Mouse (Mus musculus): ENCODE measurements at regions not wholly inside any gene's neighbourhood (a gene's known extent, or its start where the extent isn't known, plus 50 kb on each side); places are given as distances from the start of the nearest gene placed in this dataset.
A peak's percentile ranks its signal among the peaks of the same experiment; 100 is the strongest.

DNA sequence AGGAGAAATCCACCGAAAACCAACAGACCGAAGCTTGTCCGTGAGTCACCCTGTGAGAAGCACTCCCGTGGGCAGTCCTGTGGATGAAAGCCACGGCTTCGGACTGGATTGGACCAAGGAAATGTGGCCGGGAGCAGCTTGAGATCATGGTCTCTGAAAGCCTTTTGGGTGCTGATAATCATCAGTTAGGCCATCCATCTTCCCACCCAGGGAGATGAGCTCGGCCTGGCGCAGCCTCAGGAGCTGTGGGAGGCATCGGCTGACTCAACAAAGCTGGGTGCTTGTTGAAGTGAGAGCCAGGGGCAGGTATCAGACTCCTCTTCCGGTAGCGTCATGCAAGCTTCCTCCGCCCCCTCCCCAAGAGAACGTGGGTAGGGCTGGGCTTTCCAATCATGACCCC is 582.2 kb upstream of the Gm19410 start:
- Histone ChIP-seq H3K9ac (ENCODE audit: low read length) (no peak overlapping the region), H3K9me3 (ENCODE audit: control insufficient read depth, low read length) (no peaks in the 10 kb centered on the region), H3K4me2 (ENCODE audit: low read depth, severe bottlenecking) (no peak overlapping the region), H3K27me3 (ENCODE audit: control insufficient read depth, insufficient read depth, low read length) (no peaks in the 10 kb centered on the region), H3K36me3 (ENCODE audit: control insufficient read depth, insufficient read depth, low read length) (no peaks in the 10 kb centered on the region), H3K4me3 (ENCODE audit: low read depth, low read length) (no peak overlapping the region), H3K4me1 (ENCODE audit: control insufficient read depth, insufficient read depth, low read length) (no peaks in the 10 kb centered on the region), H3K27ac (replicated peaks; ENCODE audit: low read depth, low read length) (no peak overlapping the region)
- DNase-seq (ENCODE audit: low spot score) (no peak), ATAC-seq (ENCODE audit: insufficient number of reproducible peaks, low FRiP score, low TSS enrichment, low read depth) (no peak)
- WGBS: 92% methylated on average over 14 of the region's 14 CpGs

GRCm38 (mm10) chr8:35185165-35185564 is 580.4 kb upstream of the Gm19410 start:
- H3K4me1 ChIP-seq (ENCODE audit: control insufficient read depth, insufficient read depth, low read length): no peaks in the 10 kb centered on the region
- no peaks in the 10 kb centered on the region for H3K9me3 ChIP-seq (ENCODE audit: control insufficient read depth, low read length)
- H3K4me3 ChIP-seq (ENCODE audit: low read depth, low read length): no peak overlapping the region
- DNase-seq (ENCODE audit: low spot score) (no peak), ATAC-seq (ENCODE audit: insufficient number of reproducible peaks, low FRiP score, low TSS enrichment, low read depth) (no peak)
- H3K9ac ChIP-seq (ENCODE audit: low read length): no peak overlapping the region
- H3K27me3 ChIP-seq (ENCODE audit: control insufficient read depth, insufficient read depth, low read length): no peaks in the 10 kb centered on the region
- no peak overlapping the region for H3K4me2 ChIP-seq (ENCODE audit: low read depth, severe bottlenecking)
- no peaks in the 10 kb centered on the region for H3K36me3 ChIP-seq (ENCODE audit: control insufficient read depth, insufficient read depth, low read length)
- no peak overlapping the region for H3K27ac ChIP-seq (replicated peaks; ENCODE audit: low read depth, low read length)
- WGBS: 84% methylated on average over 10 of the region's 10 CpGs

- no peak for DNase-seq (ENCODE audit: low spot score)
These were observed 577.1 kb upstream of the Gm19410 start for GRCm38 (mm10) chr8:35188531-35188930.

DNA sequence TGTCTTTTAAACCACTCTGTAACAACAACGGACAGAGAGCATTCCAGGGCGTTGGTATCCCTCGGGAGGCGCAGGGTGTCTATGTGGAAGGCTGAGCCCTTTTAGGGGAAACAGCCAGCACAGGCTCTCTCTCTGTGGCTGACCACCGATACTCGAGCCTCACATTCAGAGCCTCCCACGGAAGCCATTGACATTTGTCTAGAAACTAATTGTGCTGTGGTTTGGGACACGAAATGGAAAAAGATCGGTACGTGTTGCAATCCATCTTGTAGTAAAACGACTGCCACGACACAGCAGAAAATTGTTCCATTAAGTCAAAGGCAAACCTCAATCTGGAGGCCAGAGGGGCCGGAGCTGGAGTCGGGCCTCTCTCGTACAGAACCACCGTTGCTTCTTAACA is 575.9 kb upstream of the Gm19410 start:
- Histone ChIP-seq H3K27ac (replicated peaks; ENCODE audit: low read depth, low read length) (no peak overlapping the region), H3K27me3 (ENCODE audit: control insufficient read depth, insufficient read depth, low read length) (no peaks in the 10 kb centered on the region), H3K4me1 (ENCODE audit: control insufficient read depth, insufficient read depth, low read length) (no peaks in the 10 kb centered on the region), H3K4me3 (ENCODE audit: low read depth, low read length) (no peak overlapping the region), H3K9me3 (ENCODE audit: control insufficient read depth, low read length) (no peaks in the 10 kb centered on the region), H3K9ac (ENCODE audit: low read length) (no peak overlapping the region), H3K36me3 (ENCODE audit: control insufficient read depth, insufficient read depth, low read length) (no peaks in the 10 kb centered on the region), H3K4me2 (ENCODE audit: low read depth, severe bottlenecking) (no peak overlapping the region)
- 85% methylated on average over 16 of the region's 16 CpGs for WGBS
- DNase-seq (ENCODE audit: low spot score) (no peak), ATAC-seq (ENCODE audit: insufficient number of reproducible peaks, low FRiP score, low TSS enrichment, low read depth) (no peak)

More at GRCm38 (mm10) chr8:35188531-35188930, 577.1 kb upstream of the Gm19410 start:
- WGBS: 89% methylated on average over 8 of the region's 8 CpGs
- no peaks in the 10 kb centered on the region for H3K36me3 ChIP-seq (ENCODE audit: control insufficient read depth, insufficient read depth, low read length)
- no peak for ATAC-seq (ENCODE audit: insufficient number of reproducible peaks, low FRiP score, low TSS enrichment, low read depth)
- no peaks in the 10 kb centered on the region for H3K4me1 ChIP-seq (ENCODE audit: control insufficient read depth, insufficient read depth, low read length)
- no peaks in the 10 kb centered on the region for H3K9me3 ChIP-seq (ENCODE audit: control insufficient read depth, low read length)
- no peak overlapping the region for H3K4me3 ChIP-seq (ENCODE audit: low read depth, low read length)
- no peaks in the 10 kb centered on the region for H3K27me3 ChIP-seq (ENCODE audit: control insufficient read depth, insufficient read depth, low read length)
- H3K27ac ChIP-seq (replicated peaks; ENCODE audit: low read depth, low read length): no peak overlapping the region
- no peak overlapping the region for H3K4me2 ChIP-seq (ENCODE audit: low read depth, severe bottlenecking)
- no peak overlapping the region for H3K9ac ChIP-seq (ENCODE audit: low read length)

- Histone ChIP-seq H3K4me3 (ENCODE audit: low read depth, low read length) (no peak overlapping the region), H3K27ac (replicated peaks; ENCODE audit: low read depth, low read length) (no peak overlapping the region), H3K9me3 (ENCODE audit: control insufficient read depth, low read length) (no peaks in the 10 kb centered on the region), H3K36me3 (ENCODE audit: control insufficient read depth, insufficient read depth, low read length) (no peaks in the 10 kb centered on the region), H3K4me2 (ENCODE audit: low read depth, severe bottlenecking) (no peak overlapping the region), H3K9ac (ENCODE audit: low read length) (no peak overlapping the region), H3K4me1 (ENCODE audit: control insufficient read depth, insufficient read depth, low read length) (no peaks in the 10 kb centered on the region), H3K27me3 (ENCODE audit: control insufficient read depth, insufficient read depth, low read length) (no peaks in the 10 kb centered on the region)
- DNase-seq (ENCODE audit: low spot score): no peak
- ATAC-seq (ENCODE audit: insufficient number of reproducible peaks, low FRiP score, low TSS enrichment, low read depth): no peak
- 58% methylated on average over 3 of the region's 3 CpGs for WGBS
These were observed 573.1 kb upstream of the Gm19410 start for GRCm38 (mm10) chr8:35192515-35192914.

GRCm38 (mm10) chr8:35193771-35194170 is 571.8 kb upstream of the Gm19410 start:
- no peak for DNase-seq (ENCODE audit: low spot score)
- no peak for ATAC-seq (ENCODE audit: insufficient number of reproducible peaks, low FRiP score, low TSS enrichment, low read depth)

DNA sequence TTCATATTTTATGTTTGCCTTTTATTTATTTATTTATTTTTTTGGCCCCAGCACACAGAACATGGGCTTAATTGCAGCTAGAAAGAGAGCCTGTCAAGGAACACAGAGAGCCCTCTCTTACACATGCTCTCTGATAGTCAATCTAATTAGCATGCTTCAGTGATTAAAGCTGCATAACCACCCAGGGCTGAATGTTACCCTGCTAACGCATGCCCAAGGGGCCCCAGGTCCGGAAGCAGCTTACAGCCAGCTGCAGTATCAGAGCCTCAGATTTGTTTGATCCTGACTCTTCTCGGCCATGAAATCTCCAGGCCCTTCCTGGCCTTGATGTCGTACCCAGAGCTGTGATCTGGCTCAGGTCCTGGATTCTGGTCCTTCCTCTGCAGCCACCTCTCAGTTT is 569.4 kb upstream of the Gm19410 start:
- Histone ChIP-seq H3K27me3 (ENCODE audit: control insufficient read depth, insufficient read depth, low read length) (no peaks in the 10 kb centered on the region), H3K4me2 (ENCODE audit: low read depth, severe bottlenecking) (no peak overlapping the region), H3K27ac (replicated peaks; ENCODE audit: low read depth, low read length) (no peak overlapping the region), H3K4me1 (ENCODE audit: control insufficient read depth, insufficient read depth, low read length) (no peaks in the 10 kb centered on the region), H3K9ac (ENCODE audit: low read length) (no peak overlapping the region), H3K9me3 (ENCODE audit: control insufficient read depth, low read length) (no peaks in the 10 kb centered on the region), H3K4me3 (ENCODE audit: low read depth, low read length) (no peak overlapping the region), H3K36me3 (ENCODE audit: control insufficient read depth, insufficient read depth, low read length) (no peaks in the 10 kb centered on the region)
- WGBS: 27% methylated on average over 4 of the region's 4 CpGs
- ATAC-seq (ENCODE audit: insufficient number of reproducible peaks, low FRiP score, low TSS enrichment, low read depth) (no peak), DNase-seq (ENCODE audit: low spot score) (no peak)

More at GRCm38 (mm10) chr8:35193771-35194170, 571.8 kb upstream of the Gm19410 start:
- no peaks in the 10 kb centered on the region for H3K4me1 ChIP-seq (ENCODE audit: control insufficient read depth, insufficient read depth, low read length)
- H3K4me3 ChIP-seq (ENCODE audit: low read depth, low read length): no peak overlapping the region
- WGBS: 79% methylated on average over 1 of the region's 1 CpGs
- no peak overlapping the region for H3K27ac ChIP-seq (replicated peaks; ENCODE audit: low read depth, low read length)
- no peak overlapping the region for H3K4me2 ChIP-seq (ENCODE audit: low read depth, severe bottlenecking)
- no peaks in the 10 kb centered on the region for H3K27me3 ChIP-seq (ENCODE audit: control insufficient read depth, insufficient read depth, low read length)
- no peak overlapping the region for H3K9ac ChIP-seq (ENCODE audit: low read length)
- H3K36me3 ChIP-seq (ENCODE audit: control insufficient read depth, insufficient read depth, low read length): no peaks in the 10 kb centered on the region
- no peaks in the 10 kb centered on the region for H3K9me3 ChIP-seq (ENCODE audit: control insufficient read depth, low read length)

GRCm38 (mm10) chr8:35198766-35199165 is 566.8 kb upstream of the Gm19410 start:
- ATAC-seq (ENCODE audit: insufficient number of reproducible peaks, low FRiP score, low TSS enrichment, low read depth): no peak
- Histone ChIP-seq H3K27ac (replicated peaks; ENCODE audit: low read depth, low read length) (no peak overlapping the region), H3K9ac (ENCODE audit: low read length) (no peak overlapping the region), H3K4me1 (ENCODE audit: control insufficient read depth, insufficient read depth, low read length) (no peaks in the 10 kb centered on the region), H3K4me3 (ENCODE audit: low read depth, low read length) (no peak overlapping the region), H3K36me3 (ENCODE audit: control insufficient read depth, insufficient read depth, low read length) (no peaks in the 10 kb centered on the region), H3K4me2 (ENCODE audit: low read depth, severe bottlenecking) (no peak overlapping the region), H3K27me3 (ENCODE audit: control insufficient read depth, insufficient read depth, low read length) (no peaks in the 10 kb centered on the region), H3K9me3 (ENCODE audit: control insufficient read depth, low read length) (no peaks in the 10 kb centered on the region)
- no peak for DNase-seq (ENCODE audit: low spot score)
- WGBS: 67% methylated on average over 2 of the region's 2 CpGs

DNA sequence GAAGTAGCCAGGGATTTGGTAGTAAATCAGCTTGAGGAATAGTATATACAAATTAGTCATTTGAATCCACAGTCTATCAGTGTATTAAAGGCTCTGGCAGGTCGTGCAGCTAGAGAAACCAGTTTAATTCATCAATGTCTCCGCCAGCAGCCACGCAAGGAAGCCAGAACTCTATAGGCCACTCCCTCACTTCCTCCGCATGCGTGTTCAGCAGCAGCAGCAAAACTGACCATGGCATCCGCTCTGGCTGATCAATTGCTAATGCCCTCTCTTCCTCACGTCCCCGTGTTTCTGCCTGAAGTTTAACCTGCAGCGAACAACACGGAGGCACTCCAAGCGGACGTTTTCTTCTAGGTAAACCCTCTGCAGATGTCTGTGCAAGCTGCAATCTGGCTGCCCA is 564.2 kb upstream of the Gm19410 start:
- H3K4me2 ChIP-seq (ENCODE audit: low read depth, severe bottlenecking): no peak overlapping the region
- 52% methylated on average over 12 of the region's 12 CpGs for WGBS
- H3K27me3 ChIP-seq (ENCODE audit: control insufficient read depth, insufficient read depth, low read length): no peaks in the 10 kb centered on the region
- no peak overlapping the region for H3K4me3 ChIP-seq (ENCODE audit: low read depth, low read length)
- no peak overlapping the region for H3K9ac ChIP-seq (ENCODE audit: low read length)
- peaks cover 5% of the 10 kb centered on the region; the same call in 1 of the 2 replicates for H3K4me1 ChIP-seq (ENCODE audit: control insufficient read depth, insufficient read depth, low read length)
- no peaks in the 10 kb centered on the region for H3K9me3 ChIP-seq (ENCODE audit: control insufficient read depth, low read length)
- H3K36me3 ChIP-seq (ENCODE audit: control insufficient read depth, insufficient read depth, low read length): no peaks in the 10 kb centered on the region
- no peak overlapping the region for H3K27ac ChIP-seq (replicated peaks; ENCODE audit: low read depth, low read length)
- DNase-seq (ENCODE audit: low spot score) (peak; percentile 26), ATAC-seq (ENCODE audit: insufficient number of reproducible peaks, low FRiP score, low TSS enrichment, low read depth) (no peak)

All from limb, embryonic 11.5 days (tissue).